Mouse (Mus musculus): ENCODE data around the gene Rassf6.

GRCm38 (mm10) chr5:90608906-90609305 lies 31.6 kb downstream of the Rassf6 start:
- no peak for TF ChIP-seq POLR2A (IDR thresholded peaks at IDR 0.05; ENCODE audit: borderline replicate concordance, extremely low read depth, insufficient read depth, insufficient read length, poor library complexity, severe bottlenecking)
- no peak for TF ChIP-seq CTCF (IDR thresholded peaks at IDR 0.05; ENCODE audit: borderline replicate concordance, extremely low read depth, insufficient read depth, insufficient read length)

Measured in brain, embryonic 14.5 days (tissue).